Mouse (Mus musculus) stomach, postnatal 0 days (tissue): ENCODE results near the gene Hc. TPM values are rescaled to one million over a fixed set of nuclear protein-coding genes. Genes with fewer than 3 reads are reported as not detected.

Source experiments
- ATAC-seq: fragments of 200-750 bp; cut with Nextera tagmentation; 2 replicates; pipeline ENCODE4 v1.8.0; 2017; ENCODE audit not compliant: low FRiP score, low TSS enrichment
- DNase-seq: peaks from one replicate; pipeline ENCODE4 v3.0.0-alpha.2; 2016; ENCODE audit warnings: low spot score
- H3K27ac ChIP-seq: fragments of 300-500 bp; sonication (generic); replicated peaks from 2 replicates; pipeline ENCODE4 v1.5.1; 2014; ENCODE audit warnings: mild to moderate bottlenecking, control low read depth
- H3K27me3 ChIP-seq: fragments of 300-500 bp; sonication (generic); 2 replicates; pipeline ENCODE4 v1.6.1; 2014; ENCODE audit warnings: low read length; ENCODE audit not compliant: control insufficient read depth, insufficient read depth
- H3K36me3 ChIP-seq: fragments of 300-500 bp; sonication (generic); 2 replicates; pipeline ENCODE4 v1.6.1; 2014; ENCODE audit warnings: low read length, mixed read lengths; ENCODE audit not compliant: control insufficient read depth, insufficient read depth
- H3K4me1 ChIP-seq: fragments of 300-500 bp; sonication (generic); replicated peaks from 2 replicates; pipeline ENCODE4 v1.6.1; 2014; ENCODE audit warnings: antibody characterized with exemption; ENCODE audit not compliant: control insufficient read depth, insufficient read depth
- H3K4me2 ChIP-seq: fragments of 300-500 bp; sonication (generic); replicated peaks from 2 replicates; pipeline ENCODE4 v1.6.1; 2014; ENCODE audit warnings: low read depth, mild to moderate bottlenecking, control low read depth, moderate library complexity
- H3K4me3 ChIP-seq: fragments of 300-500 bp; sonication (generic); 2 replicates; pipeline ENCODE4 v1.5.1; 2014; ENCODE audit warnings: low read depth, low read length, control low read depth
- H3K9ac ChIP-seq: fragments of 300-500 bp; sonication (generic); 2 replicates; pipeline ENCODE4 v1.6.1; 2014; ENCODE audit warnings: mild to moderate bottlenecking, low read length, control low read depth, mixed read lengths
- H3K9me3 ChIP-seq: fragments of 300-500 bp; sonication (generic); 2 replicates; pipeline ENCODE4 v1.6.1; 2016; ENCODE audit warnings: low read length; ENCODE audit not compliant: control insufficient read depth
- CTCF ChIP-seq: IDR thresholded peaks from 2 replicates; pipeline ENCODE4 v1.5.1; 2016; ENCODE audit warnings: antibody characterized with exemption, low read depth, mild to moderate bottlenecking, moderate library complexity
- EP300 ChIP-seq: optimal IDR thresholded peaks from 2 replicates; pipeline ENCODE3; 2016; ENCODE audit warnings: antibody characterized with exemption
- WGBS: fragments of 180-500 bp; shearing (Covaris S2); extraction: QIAGEN DNeasy Blood & Tissue Kit; methylation state at CpG from one replicate; pipeline ENCODE4 v1.1.7; 2014; 5-methylcytosine and 5-hydroxymethylcytosine counted together
- polyA plus RNA-seq: library from polyadenylated mRNA; unstranded; fragments of >200 nt; fragmentation: Nextera tagmentation; extraction: Ambion mirVana; gene quantifications from 2 replicates; pipeline ENCODE4 v1.2.1, GENCODE M21; 2015

The Hc gene
- polyA plus RNA-seq, 1 experiment from 2014 or later: 0.19 TPM

GRCm38 (mm10) chr2:34963371-34963956 is 97.8 kb downstream of the Hc start:
- H3K36me3 ChIP-seq: no peaks in the 10 kb centered on the region
- no peak for TF ChIP-seq EP300
- TF ChIP-seq CTCF: no peak
- no peak overlapping the region for H3K27ac ChIP-seq
- DNase-seq (no peak), ATAC-seq (no peak)
- 0 out of 2 replicates have a peak, but pooled peaks cover 6% of the 10 kb centered on the region for H3K4me1 ChIP-seq
- no peaks in the 10 kb centered on the region for H3K9me3 ChIP-seq
- H3K4me3 ChIP-seq: no peak overlapping the region
- H3K9ac ChIP-seq: no peak overlapping the region
- no peak overlapping the region for H3K4me2 ChIP-seq
- no peaks in the 10 kb centered on the region for H3K27me3 ChIP-seq
- 70% methylated on average over 13 of the region's 13 CpGs for WGBS

- no peaks in the 10 kb centered on the region for H3K27me3 ChIP-seq
- no peak overlapping the region for H3K27ac ChIP-seq
- no peaks in the 10 kb centered on the region for H3K36me3 ChIP-seq
- 0 out of 2 replicates have a peak, but pooled peaks cover 6% of the 10 kb centered on the region for H3K4me1 ChIP-seq
- no peak overlapping the region for H3K4me3 ChIP-seq
- DNase-seq (no peak), ATAC-seq (no peak)
- H3K9ac ChIP-seq: no peak overlapping the region
- H3K4me2 ChIP-seq: no peak overlapping the region
- 75% methylated on average over 9 of the region's 9 CpGs for WGBS
- TF ChIP-seq CTCF (no peak), EP300 (no peak)
- H3K9me3 ChIP-seq: no peaks in the 10 kb centered on the region
Observed at GRCm38 (mm10) chr2:34962893-34963292, 98.3 kb downstream of the Hc start.

GRCm38 (mm10) chr2:34962211-34962610 is 99.0 kb downstream of the Hc start:
- Histone ChIP-seq H3K9me3 (no peaks in the 10 kb centered on the region), H3K4me1 (0 out of 2 replicates have a peak, but pooled peaks cover 6% of the 10 kb centered on the region), H3K27ac (no peak overlapping the region), H3K4me2 (no peak overlapping the region), H3K9ac (no peak overlapping the region), H3K36me3 (no peaks in the 10 kb centered on the region), H3K27me3 (no peaks in the 10 kb centered on the region), H3K4me3 (no peak overlapping the region)
- TF ChIP-seq EP300: no peak
- WGBS: 59% methylated on average over 2 of the region's 2 CpGs
- no peak for DNase-seq
- no peak for ATAC-seq

GRCm38 (mm10) chr2:34961481-34962036 is 99.7 kb downstream of the Hc start, which contains the start of gene Traf1:
TSS of gene Traf1 (minus strand) at chr2:34961772.
- 6% methylated on average over 19 of the region's 20 CpGs for WGBS
- Histone ChIP-seq H3K27me3 (no peaks in the 10 kb centered on the region), H3K4me3 (peak within 1 kb of the TSS; percentile 31), H3K4me1 (0 out of 2 replicates have a peak, but pooled peaks cover 6% of the 10 kb centered on the region), H3K36me3 (no peaks in the 10 kb centered on the region), H3K27ac (no peak within 1 kb of the TSS), H3K9ac (peak within 1 kb of the TSS; percentile 47), H3K9me3 (no peaks in the 10 kb centered on the region), H3K4me2 (peak within 1 kb of the TSS; percentile 62)
- peak; percentile 63 for ATAC-seq
- TF ChIP-seq EP300 (no peak), CTCF (peak; percentile 13; the same call in 1 of the 2 replicates)
- DNase-seq: peak; percentile 64

GRCm38 (mm10) chr2:34960966-34961365 is 100.3 kb downstream of the Hc start:
- Histone ChIP-seq H3K36me3 (no peaks in the 10 kb centered on the region), H3K9ac (peak overlapping the region; percentile 47; the same call in 1 of the 2 replicates), H3K27me3 (no peaks in the 10 kb centered on the region), H3K27ac (no peak overlapping the region), H3K4me2 (peak overlapping the region; percentile 62), H3K9me3 (no peaks in the 10 kb centered on the region), H3K4me1 (0 out of 2 replicates have a peak, but pooled peaks cover 6% of the 10 kb centered on the region), H3K4me3 (peak overlapping the region; percentile 31)
- ATAC-seq: no peak
- 63% methylated on average over 6 of the region's 6 CpGs for WGBS
- no peak for TF ChIP-seq EP300
- no peak for TF ChIP-seq CTCF
- DNase-seq: no peak

GRCm38 (mm10) chr2:34960466-34960865 is 100.8 kb downstream of the Hc start:
- no peaks in the 10 kb centered on the region for H3K27me3 ChIP-seq
- 0 out of 2 replicates have a peak, but pooled peaks cover 5% of the 10 kb centered on the region for H3K4me1 ChIP-seq
- TF ChIP-seq CTCF (no peak), EP300 (no peak)
- H3K36me3 ChIP-seq: no peaks in the 10 kb centered on the region
- H3K9me3 ChIP-seq: no peaks in the 10 kb centered on the region
- no peak for ATAC-seq
- no peak overlapping the region for H3K4me3 ChIP-seq
- WGBS: 64% methylated on average over 5 of the region's 5 CpGs
- no peak overlapping the region for H3K27ac ChIP-seq
- H3K4me2 ChIP-seq: no peak overlapping the region
- no peak for DNase-seq
- H3K9ac ChIP-seq: no peak overlapping the region
